ENCODE assay signal across 23 mouse cellular contexts in genomic region chr15:56100133-56100735, GRCm38 (mm10).
DNase-seq lines count a peak whose midpoint lies in the region; ATAC-seq and TF ChIP-seq lines count a peak whose summit lies in the region.
"Had no signal": no experiment of that assay in that cellular context is flagged by ENCODE, and none has a peak within 500 bp of the region (broad histone marks: within the 10 kb centered on the region; RNA-seq: fewer than 3 reads in every experiment).

No protein-coding gene starts in this region.

- WGBS in hindbrain, embryonic 14.5 days: 85% methylated on average over 3 of the region's 3 CpGs
- 69% methylated on average over 3 of the region's 3 CpGs for WGBS in hindbrain, postnatal 0 days
- WGBS in hindbrain, embryonic 16.5 days: 78% methylated on average over 3 of the region's 3 CpGs
- 89% methylated on average over 3 of the region's 3 CpGs for WGBS in hindbrain, embryonic 12.5 days
- WGBS in neural tube, embryonic 14.5 days: 79% methylated on average over 3 of the region's 3 CpGs

- DNase-seq in hindbrain, embryonic 14.5 days (ENCODE audit: low spot score): no peak
- no peak for DNase-seq in hindbrain, postnatal 0 days (ENCODE audit: low spot score)
- no peak for DNase-seq in neural tube, embryonic 10.5 days (ENCODE audit: extremely low spot score, low spot score)
- DNase-seq in spleen, adult 12 weeks (ENCODE audit: low spot score): no peak
- DNase-seq: adrenal gland, adult 2 months; adrenal gland, postnatal 10 days; adrenal gland, postnatal 25 days; cerebellum, adult 11 months; cerebellum, adult 18-20 months; cerebellum, adult 8-10 months; cerebellum, adult 9-11 months; cerebellum, postnatal 14 days; cerebellum, postnatal 36 days; embryo, embryonic 11 days had no signal

- peak; percentile 89 for ATAC-seq in hindbrain, embryonic 14.5 days (ENCODE audit: low FRiP score)
- ATAC-seq in hindbrain, postnatal 0 days: no peak
- ATAC-seq in hindbrain, embryonic 16.5 days: peak; percentile 60; the same call in 1 of the 2 replicates
- ATAC-seq in hindbrain, embryonic 12.5 days (ENCODE audit: low FRiP score): no peak
- peak; percentile 66; the same call in 1 of the 2 replicates for ATAC-seq in neural tube, embryonic 14.5 days (ENCODE audit: low read depth)
- ATAC-seq: forebrain, embryonic 14.5 days had no signal

- TF ChIP-seq CTCF in hindbrain, postnatal 0 days (IDR thresholded peaks at IDR 0.05; ENCODE audit: low read depth): no peak

- no peaks in the 10 kb centered on the region for H3K9me3 ChIP-seq in hindbrain, embryonic 14.5 days (ENCODE audit: control insufficient read depth, low read length)
- H3K9me3 ChIP-seq in hindbrain, postnatal 0 days (ENCODE audit: low read length): no peaks in the 10 kb centered on the region
- no peaks in the 10 kb centered on the region for H3K9me3 ChIP-seq in hindbrain, embryonic 16.5 days (ENCODE audit: control insufficient read depth, low read length)
- no peaks in the 10 kb centered on the region for H3K9me3 ChIP-seq in hindbrain, embryonic 12.5 days (replicated peaks)
- no peaks in the 10 kb centered on the region for H3K9me3 ChIP-seq in neural tube, embryonic 14.5 days (ENCODE audit: control insufficient read depth, low read length)
- H3K9me3 ChIP-seq: embryonic facial prominence, embryonic 13.5 days; embryonic facial prominence, embryonic 15.5 days; forebrain, embryonic 10.5 days; forebrain, embryonic 12.5 days had no signal

- H3K27me3 ChIP-seq in hindbrain, embryonic 14.5 days (ENCODE audit: control insufficient read depth, insufficient read depth, low read length): no peaks in the 10 kb centered on the region
- no peaks in the 10 kb centered on the region for H3K27me3 ChIP-seq in hindbrain, postnatal 0 days (ENCODE audit: insufficient read depth, low read length)
- no peaks in the 10 kb centered on the region for H3K27me3 ChIP-seq in hindbrain, embryonic 16.5 days (replicated peaks; ENCODE audit: control insufficient read depth, insufficient read depth, low read length)
- no peaks in the 10 kb centered on the region for H3K27me3 ChIP-seq in hindbrain, embryonic 12.5 days
- H3K27me3 ChIP-seq in neural tube, embryonic 14.5 days (ENCODE audit: control insufficient read depth, insufficient read depth, low read length): no peaks in the 10 kb centered on the region
- H3K27me3 ChIP-seq: embryonic facial prominence, embryonic 13.5 days; embryonic facial prominence, embryonic 15.5 days; forebrain, embryonic 12.5 days had no signal

- no peaks in the 10 kb centered on the region for H3K36me3 ChIP-seq in hindbrain, embryonic 14.5 days (replicated peaks; ENCODE audit: control insufficient read depth, insufficient read depth)
- H3K36me3 ChIP-seq in hindbrain, postnatal 0 days (ENCODE audit: insufficient read depth, low read length): no peaks in the 10 kb centered on the region
- H3K36me3 ChIP-seq in hindbrain, embryonic 16.5 days (ENCODE audit: control insufficient read depth, insufficient read depth, low read length): no peaks in the 10 kb centered on the region
- no peaks in the 10 kb centered on the region for H3K36me3 ChIP-seq in hindbrain, embryonic 12.5 days
- H3K36me3 ChIP-seq in neural tube, embryonic 14.5 days (ENCODE audit: control insufficient read depth, insufficient read depth, low read length): no peaks in the 10 kb centered on the region
- H3K36me3 ChIP-seq: embryonic facial prominence, embryonic 13.5 days; embryonic facial prominence, embryonic 15.5 days; forebrain, embryonic 10.5 days; forebrain, embryonic 12.5 days had no signal

- H3K4me2 ChIP-seq in hindbrain, embryonic 14.5 days (replicated peaks): no peak overlapping the region
- no peak overlapping the region for H3K4me2 ChIP-seq in hindbrain, postnatal 0 days (ENCODE audit: low read depth, low read length)
- no peak overlapping the region for H3K4me2 ChIP-seq in hindbrain, embryonic 16.5 days (ENCODE audit: low read length)
- no peak overlapping the region for H3K4me2 ChIP-seq in hindbrain, embryonic 12.5 days (replicated peaks)
- no peak overlapping the region for H3K4me2 ChIP-seq in neural tube, embryonic 14.5 days (ENCODE audit: low read depth, low read length)
- H3K4me2 ChIP-seq: embryonic facial prominence, embryonic 13.5 days; embryonic facial prominence, embryonic 15.5 days; forebrain, embryonic 12.5 days had no signal

- H3K27ac ChIP-seq in hindbrain, embryonic 14.5 days: no peak overlapping the region
- no peak overlapping the region for H3K27ac ChIP-seq in hindbrain, postnatal 0 days
- no peak overlapping the region for H3K27ac ChIP-seq in hindbrain, embryonic 16.5 days (ENCODE audit: low read depth, low read length)
- H3K27ac ChIP-seq in hindbrain, embryonic 12.5 days: no peak overlapping the region
- no peak overlapping the region for H3K27ac ChIP-seq in neural tube, embryonic 14.5 days (ENCODE audit: low read depth, low read length)
- H3K27ac ChIP-seq: embryonic facial prominence, embryonic 13.5 days; embryonic facial prominence, embryonic 15.5 days; forebrain, embryonic 10.5 days; forebrain, embryonic 12.5 days had no signal

- no peak overlapping the region for H3K4me3 ChIP-seq in hindbrain, embryonic 14.5 days (replicated peaks; ENCODE audit: low read length)
- H3K4me3 ChIP-seq in hindbrain, postnatal 0 days (ENCODE audit: low read length): no peak overlapping the region
- H3K4me3 ChIP-seq in hindbrain, embryonic 16.5 days (ENCODE audit: low read length): no peak overlapping the region
- H3K4me3 ChIP-seq in hindbrain, embryonic 12.5 days: no peak overlapping the region
- no peak overlapping the region for H3K4me3 ChIP-seq in neural tube, embryonic 14.5 days (ENCODE audit: low read depth, low read length)
- H3K4me3 ChIP-seq: embryonic facial prominence, embryonic 13.5 days; embryonic facial prominence, embryonic 15.5 days; erythroblast, embryonic 14.5 days; forebrain, embryonic 10.5 days; forebrain, embryonic 12.5 days had no signal

- H3K9ac ChIP-seq in hindbrain, embryonic 14.5 days: no peak overlapping the region
- H3K9ac ChIP-seq in hindbrain, postnatal 0 days (replicated peaks; ENCODE audit: low read length): no peak overlapping the region
- no peak overlapping the region for H3K9ac ChIP-seq in hindbrain, embryonic 16.5 days (ENCODE audit: low read depth, low read length)
- no peak overlapping the region for H3K9ac ChIP-seq in hindbrain, embryonic 12.5 days
- H3K9ac ChIP-seq in neural tube, embryonic 14.5 days (replicated peaks; ENCODE audit: low read depth, low read length): no peak overlapping the region
- H3K9ac ChIP-seq: embryonic facial prominence, embryonic 13.5 days; embryonic facial prominence, embryonic 15.5 days; forebrain, embryonic 12.5 days had no signal

- H3K4me1 ChIP-seq in hindbrain, embryonic 14.5 days (replicated peaks; ENCODE audit: control insufficient read depth, insufficient read depth, low read length): no peaks in the 10 kb centered on the region
- H3K4me1 ChIP-seq in hindbrain, postnatal 0 days (ENCODE audit: insufficient read depth, low read length): no peaks in the 10 kb centered on the region
- no peaks in the 10 kb centered on the region for H3K4me1 ChIP-seq in hindbrain, embryonic 16.5 days (ENCODE audit: control insufficient read depth, insufficient read depth, low read depth, low read length)
- H3K4me1 ChIP-seq in hindbrain, embryonic 12.5 days: no peaks in the 10 kb centered on the region
- no peaks in the 10 kb centered on the region for H3K4me1 ChIP-seq in neural tube, embryonic 14.5 days (ENCODE audit: control insufficient read depth, insufficient read depth, low read length)
- H3K4me1 ChIP-seq: embryonic facial prominence, embryonic 13.5 days; embryonic facial prominence, embryonic 15.5 days; forebrain, embryonic 10.5 days; forebrain, embryonic 12.5 days had no signal

Comparison
In these comparisons a context has a peak if more than half of its experiments do, and no peak if none do; other contexts are left out.
1. ATAC-seq: peak in hindbrain, embryonic 14.5 days (single experiment), hindbrain, embryonic 16.5 days (single experiment) and neural tube, embryonic 14.5 days (single experiment); none in hindbrain, postnatal 0 days (single experiment) and hindbrain, embryonic 12.5 days (single experiment).